Mouse (Mus musculus) kidney, postnatal 0 days (tissue): Measurements from ENCODE around the gene Cd55b. TPM values are rescaled to one million over a fixed set of nuclear protein-coding genes. Genes with fewer than 3 reads are reported as not detected.

Source experiments
- ATAC-seq: fragments of 200-750 bp; cut with Nextera tagmentation; replicated peaks from 2 replicates; pipeline ENCODE4 v1.8.0; 2017; ENCODE audit warnings: low read depth, moderate number of reproducible peaks, moderate TSS enrichment, moderate library complexity; ENCODE audit not compliant: low FRiP score
- DNase-seq: peaks from one replicate; pipeline ENCODE4 v3.0.0-alpha.2; 2016; ENCODE audit warnings: low spot score
- H3K27ac ChIP-seq: fragments of 300-500 bp; sonication (generic); 2 replicates; pipeline ENCODE4 v1.5.1; 2014; ENCODE audit warnings: mild to moderate bottlenecking
- H3K27me3 ChIP-seq: fragments of 300-500 bp; sonication (generic); 2 replicates; pipeline ENCODE4 v1.6.1; 2014; ENCODE audit warnings: low read length, mixed read lengths; ENCODE audit not compliant: insufficient read depth
- H3K36me3 ChIP-seq: fragments of 300-500 bp; sonication (generic); 2 replicates; pipeline ENCODE4 v1.6.1; 2014; ENCODE audit warnings: low read length, mixed read lengths; ENCODE audit not compliant: insufficient read depth
- H3K4me1 ChIP-seq: fragments of 300-500 bp; sonication (generic); replicated peaks from 2 replicates; pipeline ENCODE4 v1.6.1; 2014; ENCODE audit warnings: antibody characterized with exemption, low read length, mixed read lengths; ENCODE audit not compliant: insufficient read depth
- H3K4me2 ChIP-seq: fragments of 300-500 bp; sonication (generic); 2 replicates; pipeline ENCODE4 v1.6.1; 2014; ENCODE audit warnings: mild to moderate bottlenecking, low read length, moderate library complexity, mixed read lengths
- H3K4me3 ChIP-seq: fragments of 300-500 bp; sonication (generic); replicated peaks from 2 replicates; pipeline ENCODE4 v1.5.1; 2014; ENCODE audit warnings: low read depth, low read length
- H3K9ac ChIP-seq: fragments of 300-500 bp; sonication (generic); 2 replicates; pipeline ENCODE4 v1.6.1; 2014; ENCODE audit warnings: low read depth, low read length
- H3K9me3 ChIP-seq: fragments of 300-500 bp; sonication (generic); replicated peaks from 2 replicates; pipeline ENCODE4 v1.6.1; 2016; ENCODE audit warnings: low read length, inconsistent platforms, mixed read lengths
- CTCF ChIP-seq: IDR thresholded peaks from 2 replicates; pipeline ENCODE4 v1.5.1; 2016; ENCODE audit warnings: antibody characterized with exemption, low read depth, mild to moderate bottlenecking, moderate library complexity
- WGBS: fragments of 180-500 bp; shearing (Covaris S2); extraction: QIAGEN DNeasy Blood & Tissue Kit; methylation state at CpG from one replicate; pipeline ENCODE4 v1.1.7; 2014; 5-methylcytosine and 5-hydroxymethylcytosine counted together
- polyA plus RNA-seq: library from polyadenylated mRNA; unstranded; fragments of >200 nt; fragmentation: Nextera tagmentation; extraction: Ambion mirVana; gene quantifications from 2 replicates; pipeline ENCODE4 v1.2.1, GENCODE M21; 2015

Gene Cd55b
- polyA plus RNA-seq, 1 experiment from 2014 or later = not detected

GRCm38 (mm10) chr1:130342429-130342828 is 80.4 kb downstream of the Cd55b start:
- no peak for ATAC-seq
- no peak for DNase-seq
- TF ChIP-seq CTCF = peak; percentile 27; the same call in 1 of the 2 replicates
- Histone ChIP-seq H3K4me2 (no peak overlapping the region), H3K4me1 (no peaks in the 10 kb centered on the region), H3K36me3 (no peaks in the 10 kb centered on the region), H3K27me3 (no peaks in the 10 kb centered on the region), H3K9ac (no peak overlapping the region), H3K4me3 (no peak overlapping the region), H3K27ac (no peak overlapping the region), H3K9me3 (no peaks in the 10 kb centered on the region)
- WGBS = 84% methylated on average over 9 of the region's 9 CpGs

Other genes with a start within 250 kb of the Cd55b start
- gene Cd55, start 39.7 kb upstream of the Cd55b start, polyA plus RNA-seq = 11.3 and 12.3 TPM in 2 replicates
- gene Zp3r, start 206.6 kb upstream of the Cd55b start, polyA plus RNA-seq = not detected in 2 replicates
- 3.6 and 4.8 TPM in 2 replicates for gene C4bp, start 238.6 kb upstream of the Cd55b start, polyA plus RNA-seq